Mouse (Mus musculus): ENCODE data around the gene Sgms1.

GRCm38 (mm10) chr19:32367333-32367732 lies 22.2 kb downstream of the Sgms1 start:
- TF ChIP-seq CTCF (IDR thresholded peaks at IDR 0.05) (no peak), POLR2A (IDR thresholded peaks at IDR 0.05; ENCODE audit: insufficient read depth, low read depth, low read length) (no peak)

Data from heart, adult 2 months (tissue).